Mouse (Mus musculus): ENCODE measurements around the gene Fau.

DNA sequence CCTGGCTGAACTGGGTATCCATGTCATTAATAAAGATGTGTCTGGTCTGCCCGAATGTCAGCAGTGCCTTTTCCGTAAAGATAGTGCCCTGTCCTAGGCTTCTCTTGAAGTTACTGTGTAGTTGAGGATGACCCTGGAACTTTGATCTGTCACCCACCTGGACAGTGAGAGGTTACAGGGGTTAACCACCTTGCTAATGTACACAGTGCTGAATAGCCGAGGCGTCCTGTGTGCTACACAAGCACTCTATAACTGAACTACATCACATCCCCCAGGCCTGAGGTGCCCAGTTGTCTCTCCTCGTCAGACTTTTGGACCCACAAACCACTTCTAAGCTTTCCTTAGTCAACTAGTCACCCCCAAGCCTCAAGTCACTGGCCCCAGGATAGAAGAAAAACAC, 4.8 kb downstream of the Fau start:
- TF ChIP-seq TAL1 (conservative IDR thresholded peaks at IDR 0.05; ENCODE audit: low read depth, low read length) (no peak), CTCF (IDR thresholded peaks at IDR 0.05; ENCODE audit: low read depth, low read length) (no peak), POLR2AphosphoS5 (IDR thresholded peaks at IDR 0.05; ENCODE audit: insufficient replicate concordance, low read depth, low read length) (no peak; the same call in 1 of the 2 replicates), GATA2 (IDR thresholded peaks at IDR 0.05; ENCODE audit: borderline replicate concordance, low read depth, low read length) (no peak)
